30 mouse cellular contexts compared by ENCODE assay signal in genomic region chr12:73895674-73896073, GRCm38 (mm10). TPM values are rescaled to one million over a fixed set of nuclear protein-coding genes. Genes with fewer than 3 reads are reported as not detected.
A peak's percentile ranks its signal among the peaks of the same experiment; 100 is the strongest.
DNase-seq lines count a peak whose midpoint lies in the region; ATAC-seq lines count a peak whose summit lies in the region.
"Had no signal": no experiment of that assay in that cellular context is flagged by ENCODE, and none has a peak within 500 bp of the region (broad histone marks: within the 10 kb centered on the region; RNA-seq: fewer than 3 reads in every experiment).

No protein-coding gene starts in this region.

- H3K9ac ChIP-seq in embryonic facial prominence, embryonic 13.5 days = no peak overlapping the region
- H3K9ac ChIP-seq: embryonic facial prominence, embryonic 12.5 days; forebrain, postnatal 0 days; hindbrain, embryonic 12.5 days; hindbrain, embryonic 15.5 days had no signal

- no peaks in the 10 kb centered on the region for H3K9me3 ChIP-seq in embryonic facial prominence, embryonic 13.5 days
- H3K9me3 ChIP-seq in embryonic facial prominence, embryonic 10.5 days = no peaks in the 10 kb centered on the region
- H3K9me3 ChIP-seq: embryonic facial prominence, embryonic 12.5 days; hindbrain, embryonic 12.5 days; hindbrain, embryonic 15.5 days had no signal

- WGBS in embryonic facial prominence, embryonic 13.5 days = 75% methylated on average over 2 of the region's 2 CpGs
- 92% methylated on average over 2 of the region's 2 CpGs for WGBS in embryonic facial prominence, embryonic 10.5 days

- ATAC-seq in embryonic facial prominence, embryonic 13.5 days (ENCODE audit: insufficient number of reproducible peaks, insufficient read depth, low FRiP score, low TSS enrichment, low read depth) = no peak
- ATAC-seq in activated CD4-positive, CD25-positive, alpha-beta regulatory T cell, adult 4 months = peak; percentile 55
- ATAC-seq: forebrain, embryonic 14.5 days; forebrain, postnatal 0 days; intestine, embryonic 16.5 days had no signal

- peaks cover 17% of the 10 kb centered on the region for H3K4me1 ChIP-seq in embryonic facial prominence, embryonic 13.5 days
- H3K4me1 ChIP-seq in embryonic facial prominence, embryonic 10.5 days = peaks cover 10% of the 10 kb centered on the region
- H3K4me1 ChIP-seq: embryonic facial prominence, embryonic 12.5 days; hindbrain, embryonic 12.5 days had no signal

- H3K4me2 ChIP-seq in embryonic facial prominence, embryonic 13.5 days = no peak overlapping the region
- H3K4me2 ChIP-seq: embryonic facial prominence, embryonic 12.5 days; heart, embryonic 11.5 days; hindbrain, embryonic 12.5 days; hindbrain, embryonic 15.5 days had no signal

- DNase-seq in embryonic facial prominence, embryonic 10.5 days (ENCODE audit: low spot score) = no peak
- peak; percentile 35 for DNase-seq in CD4-positive, CD25-positive, alpha-beta regulatory T cell, adult 2 months (ENCODE audit: low read depth, low spot score)
- DNase-seq in induced T-regulatory cell, adult 2 months (ENCODE audit: low read depth) = peak; percentile 50
- DNase-seq in cerebellum, postnatal 10 days = no peak
- DNase-seq in spleen, postnatal 4 days (ENCODE audit: low spot score in 2 of 2) = no peak
- DNase-seq in heart, adult 18-20 months = no peak
- DNase-seq: adrenal gland, adult 8-10 months; adrenal gland, postnatal 25 days; B cell, adult 2 months; cerebellum, adult 11-12 months; cerebellum, adult 8-10 months; cerebellum, postnatal 14 days; forebrain, postnatal 0 days; gastrocnemius, adult 2 months; gastrocnemius, postnatal 25 days; heart, adult 2 months; kidney, adult 18-20 months had no signal

- peak overlapping the region; percentile 40; the same call in 1 of the 2 replicates for H3K27ac ChIP-seq in embryonic facial prominence, embryonic 13.5 days
- H3K27ac ChIP-seq in embryonic facial prominence, embryonic 10.5 days (replicated peaks) = no peak overlapping the region
- H3K27ac ChIP-seq: gastrocnemius, adult 2 months; heart, adult 2 months; hindbrain, embryonic 12.5 days; hindbrain, embryonic 15.5 days had no signal

- H3K4me3 ChIP-seq in embryonic facial prominence, embryonic 13.5 days = no peak overlapping the region
- H3K4me3 ChIP-seq in embryonic facial prominence, embryonic 10.5 days = no peak overlapping the region
- H3K4me3 ChIP-seq: embryonic facial prominence, embryonic 12.5 days; gastrocnemius, adult 2 months; heart, adult 2 months; hindbrain, embryonic 12.5 days; hindbrain, embryonic 15.5 days had no signal

- H3K27me3 ChIP-seq in embryonic facial prominence, embryonic 13.5 days = no peaks in the 10 kb centered on the region
- no peaks in the 10 kb centered on the region for H3K27me3 ChIP-seq in embryonic facial prominence, embryonic 10.5 days (replicated peaks; ENCODE audit: low read depth, poor library complexity, severe bottlenecking)
- H3K27me3 ChIP-seq: embryonic facial prominence, embryonic 12.5 days; hindbrain, embryonic 12.5 days; hindbrain, embryonic 15.5 days had no signal

- H3K36me3 ChIP-seq in embryonic facial prominence, embryonic 13.5 days = no peaks in the 10 kb centered on the region
- no peaks in the 10 kb centered on the region for H3K36me3 ChIP-seq in embryonic facial prominence, embryonic 10.5 days (replicated peaks)
- H3K36me3 ChIP-seq: embryonic facial prominence, embryonic 12.5 days; hindbrain, embryonic 12.5 days; hindbrain, embryonic 15.5 days had no signal

RNA-seq across cellular contexts. Expression of gene Hif1a, which starts 5.5 kb away (rescaled TPM):
- 105 and 118 TPM in 2 replicates for polyA plus RNA-seq in embryonic facial prominence, embryonic 13.5 days (2015; fragmentation: Nextera tagmentation; extraction: Ambion mirVana)
- 90.5 and 91.7 TPM in 2 replicates for polyA plus RNA-seq in embryonic facial prominence, embryonic 10.5 days (2016; fragmentation: Nextera tagmentation; extraction: Ambion mirVana)
- polyA plus RNA-seq in activated CD4-positive, CD25-positive, alpha-beta regulatory T cell, adult 4 months (2017; shearing (Covaris generic)) = 10 to 100 TPM; 65.7 to 77.4 TPM
- total RNA-seq in heart, adult 18-20 months (2021) = 10 to 100 TPM; 39.5 to 43.2 TPM

RNA-seq across cellular contexts. Expression of gene Gm49321, which starts 41.8 kb away (rescaled TPM):
- 14.3 and 17.3 TPM in 2 replicates for polyA plus RNA-seq in embryonic facial prominence, embryonic 13.5 days (2015; fragmentation: Nextera tagmentation; extraction: Ambion mirVana)
- 12.4 and 13.8 TPM in 2 replicates for polyA plus RNA-seq in embryonic facial prominence, embryonic 10.5 days (2016; fragmentation: Nextera tagmentation; extraction: Ambion mirVana)
- 10 to 100 TPM; 10.8 to 21.0 TPM for polyA plus RNA-seq in activated CD4-positive, CD25-positive, alpha-beta regulatory T cell, adult 4 months (2017; shearing (Covaris generic))
- 1 to 10 TPM; 6.0 to 6.5 TPM for total RNA-seq in heart, adult 18-20 months (2021)
- total RNA-seq: forebrain, postnatal 0 days; hematopoietic stem cell, adult 5-6 weeks; MEL had no signal
- polyA plus RNA-seq: brain, embryonic 14.5 days; frontal cortex, adult 2 months; gonadal fat pad, adult 2 months; heart, adult 2 months had no signal

Comparison
In these comparisons a context has a peak if more than half of its experiments do, and no peak if none do; other contexts are left out.
1. DNase-seq: peak in CD4-positive, CD25-positive, alpha-beta regulatory T cell, adult 2 months (single experiment) and induced T-regulatory cell, adult 2 months (single experiment); none in embryonic facial prominence, embryonic 10.5 days (single experiment), cerebellum, postnatal 10 days (0 of 2), spleen, postnatal 4 days (0 of 2) and heart, adult 18-20 months (0 of 2).